Mouse (Mus musculus) CH12.LX (cell line): ENCODE results near the gene Edc3. TPM values are rescaled to one million over a fixed set of nuclear protein-coding genes. Genes with fewer than 3 reads are reported as not detected.

Source experiments
- DNase-seq: peaks from one replicate; pipeline ENCODE4 v3.0.0-alpha.2; 2013; ENCODE audit errors: extremely low read depth
- H3K27ac ChIP-seq: 2 replicates; pipeline ENCODE4 v1.5.1; 2012; ENCODE audit warnings: low read depth, mild to moderate bottlenecking, control low read depth, moderate library complexity; ENCODE audit not compliant: insufficient read depth
- H3K27me3 ChIP-seq: replicated peaks from 2 replicates; pipeline ENCODE3; 2012; ENCODE audit warnings: inconsistent platforms
- H3K36me3 ChIP-seq, 2 experiments: replicated peaks in 1 of 2; 2 replicates each; pipeline versions ENCODE3 to v1.6.1; 2012; ENCODE audit warnings: inconsistent platforms in 1 of 2, low read length in 1 of 2, mild to moderate bottlenecking in 1 of 2, mixed read lengths in 1 of 2, moderate library complexity in 1 of 2; ENCODE audit not compliant: control insufficient read depth in 1 of 2, insufficient read depth in 1 of 2
- H3K4me1 ChIP-seq, 2 experiments: 2 replicates each; pipeline ENCODE4 v1.6.1; 2012; ENCODE audit warnings: inconsistent platforms in 1 of 2, moderate library complexity in 1 of 2; ENCODE audit not compliant: insufficient read depth in 2 of 2, control insufficient read depth in 1 of 2
- H3K4me2 ChIP-seq: 2 replicates; pipeline ENCODE4 v1.6.1; 2012; ENCODE audit warnings: low read depth, mild to moderate bottlenecking, control low read depth; ENCODE audit not compliant: poor library complexity, insufficient read depth, severe bottlenecking
- H3K4me3 ChIP-seq, 3 experiments: fragments of 150-350 bp in 1 of 3; sonication (generic) in 1 of 3; replicated peaks in 1 of 3; 2 replicates each; pipeline versions ENCODE3 to v1.5.1; 2011 to 2012; ENCODE audit warnings: low read depth in 2 of 3, low read length in 2 of 3, mild to moderate bottlenecking in 2 of 3, moderate library complexity in 2 of 3, control low read depth in 1 of 3, improper control_type of control experiment in 1 of 3, inconsistent platforms in 1 of 3, mixed read lengths in 1 of 3; ENCODE audit not compliant: poor library complexity in 1 of 3
- H3K79me2 ChIP-seq: replicated peaks from 2 replicates; pipeline ENCODE4 v1.6.1; 2012; ENCODE audit warnings: mild to moderate bottlenecking, moderate library complexity; ENCODE audit not compliant: control insufficient read depth, poor library complexity, insufficient read depth, severe bottlenecking; ENCODE audit errors: extremely low read depth
- H3K9ac ChIP-seq: 2 replicates; pipeline ENCODE4 v1.6.1; 2012; ENCODE audit warnings: low read depth, mild to moderate bottlenecking, control low read depth, moderate library complexity; ENCODE audit not compliant: insufficient read depth
- H3K9me3 ChIP-seq: replicated peaks from 2 replicates; pipeline ENCODE3; 2012; ENCODE audit warnings: low read length, inconsistent platforms, mixed read lengths
- BHLHE40 ChIP-seq: IDR thresholded peaks from 2 replicates; pipeline ENCODE4 v1.6.1; 2011; ENCODE audit warnings: mild to moderate bottlenecking, low read depth, low read length, improper control_type of control experiment
- CHD2 ChIP-seq: IDR thresholded peaks from 2 replicates; pipeline ENCODE4 v1.6.1; 2011; ENCODE audit warnings: low read length, improper control_type of control experiment
- CTCF ChIP-seq, 2 experiments: IDR thresholded peaks in 1 of 2; conservative IDR thresholded peaks in 1 of 2; 2 replicates each; pipeline ENCODE4 v1.5.1; 2011 to 2012; ENCODE audit warnings: low read depth in 2 of 2, low read length in 2 of 2, improper control_type of control experiment in 1 of 2, inconsistent platforms in 1 of 2, mild to moderate bottlenecking in 1 of 2, moderate library complexity in 1 of 2
- E2F4 ChIP-seq: IDR thresholded peaks from 2 replicates; pipeline ENCODE4 v1.6.1; 2011; ENCODE audit warnings: low read depth, low read length, improper control_type of control experiment; ENCODE audit not compliant: insufficient replicate concordance
- ETS1 ChIP-seq: conservative IDR thresholded peaks from 2 replicates; pipeline ENCODE4 v1.6.1; 2012; ENCODE audit warnings: low read depth, mild to moderate bottlenecking, inconsistent platforms, low read length, improper control_type of control experiment, moderate library complexity
- IRF4 ChIP-seq: IDR thresholded peaks from 2 replicates; pipeline ENCODE4 v1.6.1; 2014; ENCODE audit warnings: low read depth, mild to moderate bottlenecking, inconsistent platforms, low read length, improper control_type of control experiment
- JUN ChIP-seq: IDR thresholded peaks from 2 replicates; pipeline ENCODE4 v1.6.1; 2011; ENCODE audit warnings: low read depth, mild to moderate bottlenecking, low read length, improper control_type of control experiment, moderate library complexity; ENCODE audit not compliant: insufficient read depth
- JUND ChIP-seq: conservative IDR thresholded peaks from 2 replicates; pipeline ENCODE4 v1.6.1; 2011; ENCODE audit warnings: low read depth, low read length, improper control_type of control experiment
- MAFK ChIP-seq: IDR thresholded peaks from 2 replicates; pipeline ENCODE4 v1.6.1; 2011; ENCODE audit warnings: low read length, improper control_type of control experiment; ENCODE audit not compliant: insufficient replicate concordance
- MAX ChIP-seq: IDR thresholded peaks from 2 replicates; pipeline ENCODE4 v1.6.1; 2011; ENCODE audit warnings: low read length, improper control_type of control experiment
- MEF2A ChIP-seq: IDR thresholded peaks from 2 replicates; pipeline ENCODE4 v1.6.1; 2014; ENCODE audit warnings: low read depth, mild to moderate bottlenecking, inconsistent platforms, low read length, improper control_type of control experiment, borderline replicate concordance
- MXI1 ChIP-seq: IDR thresholded peaks from 2 replicates; pipeline ENCODE4 v1.6.1; 2011; ENCODE audit warnings: mild to moderate bottlenecking, low read depth, low read length, improper control_type of control experiment
- MYC ChIP-seq: IDR thresholded peaks from 2 replicates; pipeline ENCODE4 v1.6.1; 2011; ENCODE audit warnings: low read depth, mild to moderate bottlenecking, improper control_type of control experiment, low read length
- NELFE ChIP-seq: IDR thresholded peaks from 2 replicates; pipeline ENCODE4 v1.6.1; 2011; ENCODE audit warnings: low read depth, low read length, improper control_type of control experiment
- POLR2A ChIP-seq: IDR thresholded peaks from 2 replicates; pipeline ENCODE4 v1.6.1; 2011; ENCODE audit warnings: low read depth, mild to moderate bottlenecking, improper control_type of control experiment, low read length
- RAD21 ChIP-seq: IDR thresholded peaks from 2 replicates; pipeline ENCODE4 v1.6.1; 2011; ENCODE audit warnings: low read depth, mild to moderate bottlenecking, low read length, improper control_type of control experiment, moderate library complexity
- RCOR1 ChIP-seq: conservative IDR thresholded peaks from 2 replicates; pipeline ENCODE4 v1.6.1; 2012; ENCODE audit warnings: low read depth, mild to moderate bottlenecking, inconsistent platforms, low read length, improper control_type of control experiment
- USF2 ChIP-seq: conservative IDR thresholded peaks from 2 replicates; pipeline ENCODE4 v1.6.1; 2011; ENCODE audit warnings: low read depth, low read length, improper control_type of control experiment
- ZC3H11A ChIP-seq: IDR thresholded peaks from 2 replicates; pipeline ENCODE4 v1.6.1; 2012; ENCODE audit warnings: low read depth, mild to moderate bottlenecking, inconsistent platforms, low read length, improper control_type of control experiment
- ZKSCAN1 ChIP-seq: IDR thresholded peaks from 2 replicates; pipeline ENCODE4 v1.6.1; 2012; ENCODE audit warnings: low read depth, inconsistent platforms, low read length, improper control_type of control experiment, borderline replicate concordance
- dilution Hi-C: fragments of 300-500 bp; cut with MboI; formaldehyde crosslinking; loops from 2 replicates; pipeline ENCODE4 v1.14.3; 2020; ENCODE audit warnings: low sequenced_read_pairs; ENCODE audit not compliant: extremely low pct_unique_long_range_greater_than_20kb, extremely low pct_ligation_motif_present
- in situ Hi-C: fragments of 300-500 bp; cut with MboI; formaldehyde crosslinking; loops from 3 replicates; pipeline ENCODE4 v1.14.3; 2019; ENCODE audit warnings: low sequenced_read_pairs, low pct_ligation_motif_present, low pct_unique_long_range_greater_than_20kb, mixed read lengths
- polyA plus RNA-seq: library from polyadenylated mRNA; unstranded; fragments of >175 nt; gene quantifications from 2 replicates; pipeline ENCODE4 v1.2.1, GENCODE M21; 2012; ENCODE audit warnings: low read depth; ENCODE audit not compliant: insufficient read length
- total RNA-seq, 2 experiments: library from RNA; depleted of rRNA; stranded (reverse); fragments of 300-350 nt in 1 of 2; fragments of >200 nt in 1 of 2; gene quantifications; 2 replicates each; pipeline ENCODE4 v1.2.3; 2012 to 2014

Edc3 gene
- total and polyA plus RNA-seq, 3 experiments, result 10.6 to 24.1 (median 13.6) TPM

DNA sequence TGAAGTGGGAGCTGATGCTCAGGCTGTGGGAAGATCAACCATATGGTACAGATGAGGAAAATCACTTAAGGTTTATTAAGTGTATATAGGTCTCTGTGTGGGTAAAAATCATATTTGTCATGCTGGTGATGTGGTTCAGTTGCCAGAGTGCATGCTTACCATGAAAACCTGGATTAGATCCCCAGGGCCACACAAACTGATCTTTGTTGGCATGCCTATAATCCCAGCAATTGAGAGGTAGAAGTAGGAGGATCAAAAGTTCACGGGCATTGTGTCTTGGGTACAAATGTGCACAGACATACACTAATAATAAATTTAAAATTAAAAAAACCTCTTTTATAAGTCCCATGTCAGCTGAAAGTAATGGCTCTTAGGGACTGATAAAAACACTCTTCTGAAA, 14.0 kb downstream of the Edc3 start:
- TF ChIP-seq POLR2A (no peak), RAD21 (no peak), MYC (no peak), MAX (no peak), ZC3H11A (no peak)
- Histone ChIP-seq H3K79me2 (peaks cover 10% of the 10 kb centered on the region; the same call in 1 of the 2 replicates), H3K4me1 (no peaks in the 10 kb centered on the region), H3K27ac (no peak overlapping the region), H3K27me3 (no peaks in the 10 kb centered on the region), H3K36me3 (peaks cover 43 to 87% of the 10 kb centered on the region in 2 experiments), H3K4me2 (no peak overlapping the region), H3K4me3 (no peak overlapping the region), H3K9me3 (no peaks in the 10 kb centered on the region), H3K9ac (no peak overlapping the region)
- in situ Hi-C loops (no loop called here), dilution Hi-C loops (no loop called here)
- DNase-seq, result no peak

DNA sequence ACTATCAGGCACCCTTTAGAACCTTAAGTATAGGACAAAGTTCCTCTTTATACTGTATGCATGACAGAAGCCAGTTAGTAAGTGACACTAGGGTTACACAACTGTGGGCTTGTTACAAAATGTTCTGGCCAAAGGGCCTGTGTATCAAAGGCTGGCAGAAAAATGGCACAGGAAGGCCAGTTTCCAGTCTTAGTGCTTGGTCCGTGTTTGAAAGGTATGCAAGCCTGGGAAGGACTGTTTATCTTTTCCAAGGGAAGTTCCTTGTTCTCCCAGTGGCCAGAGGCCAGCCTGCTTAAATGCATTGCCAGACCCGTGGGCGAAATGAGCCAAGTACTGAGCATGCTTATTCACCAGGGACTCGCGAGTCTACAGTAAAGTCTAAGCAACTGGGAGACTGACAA, 15.0 kb downstream of the Edc3 start:
- Histone ChIP-seq H3K36me3 (peaks cover 38 to 88% of the 10 kb centered on the region in 2 experiments), H3K9ac (no peak overlapping the region), H3K27me3 (no peaks in the 10 kb centered on the region), H3K4me1 (no peaks in the 10 kb centered on the region), H3K9me3 (peaks cover under 1% of the 10 kb centered on the region), H3K4me3 (no peak overlapping the region), H3K79me2 (peaks cover 10% of the 10 kb centered on the region; the same call in 1 of the 2 replicates), H3K4me2 (no peak overlapping the region), H3K27ac (no peak overlapping the region)
- DNase-seq, result no peak
- in situ Hi-C loops (no loop called here), dilution Hi-C loops (no loop called here)
- TF ChIP-seq MAFK (no peak), ZC3H11A (no peak), ETS1 (no peak), MEF2A (no peak), ZKSCAN1 (no peak), MXI1 (no peak), NELFE (no peak), MYC (no peak), IRF4 (no peak), JUND (no peak), JUN (no peak), CHD2 (no peak), CTCF (conservative IDR thresholded peaks at IDR 0.05 in 1 of 2, IDR thresholded peaks at IDR 0.05 in 1 of 2; ENCODE audit: low read depth in 2 of 2, low read length in 2 of 2) (no peak), E2F4 (no peak), POLR2A (no peak), USF2 (no peak), RCOR1 (no peak), BHLHE40 (no peak)
